Mouse (Mus musculus) fibroblast of lung, adult 2 months (primary cell): ENCODE measurements around the gene P3h2.

ENCODE experiments used
- DNase-seq: peaks from one replicate; pipeline ENCODE4 v3.0.0-alpha.2; 2011; ENCODE audit warnings: low read depth

Gene P3h2

DNA sequence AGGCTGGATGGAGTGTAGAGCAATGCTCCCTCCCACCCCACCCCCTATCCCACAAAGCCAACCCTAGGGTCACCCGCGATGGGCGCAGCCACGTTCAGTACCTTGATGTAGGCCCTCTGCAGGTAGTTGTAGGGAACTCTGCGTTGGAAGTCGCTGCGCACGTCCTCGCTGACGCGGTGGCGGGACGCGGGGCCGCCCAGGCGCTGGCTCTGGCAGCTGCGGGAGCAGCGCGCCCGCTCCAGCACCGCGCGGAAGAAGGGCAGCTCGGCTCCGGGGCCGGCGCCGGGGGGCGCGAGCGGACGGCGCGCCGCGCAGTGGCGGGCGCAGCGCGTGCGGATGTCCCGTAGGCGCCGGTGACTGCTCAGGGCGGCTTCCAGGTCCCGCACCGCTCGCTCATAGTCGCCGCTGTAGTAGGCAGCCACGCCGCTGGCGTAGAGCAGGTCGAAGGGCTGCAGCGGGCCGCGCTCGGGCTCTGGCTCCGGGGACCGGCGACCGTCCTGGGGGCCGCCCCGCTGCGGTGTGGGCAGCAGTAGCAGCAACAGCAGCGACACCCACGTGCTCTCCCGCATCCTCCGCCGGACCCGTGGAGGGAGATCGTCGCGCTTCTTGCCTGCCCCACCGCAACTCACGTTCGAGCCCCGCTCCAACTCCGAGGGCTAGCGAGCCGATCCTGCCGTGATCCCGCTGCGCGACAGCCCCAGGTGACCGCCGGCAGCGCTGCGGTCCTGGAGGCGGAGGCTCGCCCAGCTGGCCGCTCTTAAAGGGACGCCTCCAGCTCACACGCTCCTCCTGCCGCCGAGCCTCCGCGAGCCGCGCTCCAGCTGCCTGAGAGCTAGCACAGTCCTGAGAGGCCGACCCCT lies at the start of gene P3h2:
TSS of gene P3h2 (minus strand) at position 670 of the 860 bp plus-strand sequence.
- no peak for DNase-seq

DNA sequence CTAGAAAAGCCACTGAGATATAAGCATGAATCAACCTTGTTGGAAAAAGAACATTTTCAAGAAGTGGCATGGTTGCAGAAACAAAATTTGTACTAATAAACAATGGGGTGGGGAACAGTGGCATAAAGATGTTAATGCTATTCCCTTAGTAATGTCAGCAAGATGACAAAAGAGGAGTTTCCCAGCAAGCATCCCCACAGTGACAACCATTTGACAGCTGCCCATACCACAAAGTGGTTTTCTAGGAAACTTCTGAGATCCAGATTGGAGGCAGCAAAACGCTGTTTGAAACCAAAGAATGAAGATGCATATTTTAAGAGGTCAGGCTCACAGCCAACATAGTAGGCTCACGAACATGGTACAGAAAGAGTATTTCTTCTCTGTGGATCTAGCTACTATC lies 46.7 kb upstream of the P3h2 start:
- no peak for DNase-seq

DNA sequence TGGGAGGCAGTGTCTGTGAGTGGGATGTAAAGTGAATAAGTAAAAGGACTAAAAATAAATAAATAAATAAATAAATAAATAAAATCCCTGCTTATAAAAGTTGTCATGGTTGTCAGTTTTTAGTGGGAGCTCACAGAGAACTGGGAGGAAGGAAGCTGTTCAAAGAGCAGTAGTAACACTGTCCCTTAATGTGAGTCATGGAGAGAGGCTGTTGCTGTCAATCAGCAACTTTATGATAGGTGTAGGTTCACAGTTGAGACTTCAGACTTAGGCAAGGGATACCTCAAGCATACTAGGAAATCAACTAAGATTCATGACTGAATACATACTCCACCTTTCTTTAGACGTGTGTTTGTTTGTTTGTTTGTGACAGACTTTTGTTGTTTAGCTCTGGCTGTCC lies 45.4 kb upstream of the P3h2 start:
- no peak for DNase-seq

DNA sequence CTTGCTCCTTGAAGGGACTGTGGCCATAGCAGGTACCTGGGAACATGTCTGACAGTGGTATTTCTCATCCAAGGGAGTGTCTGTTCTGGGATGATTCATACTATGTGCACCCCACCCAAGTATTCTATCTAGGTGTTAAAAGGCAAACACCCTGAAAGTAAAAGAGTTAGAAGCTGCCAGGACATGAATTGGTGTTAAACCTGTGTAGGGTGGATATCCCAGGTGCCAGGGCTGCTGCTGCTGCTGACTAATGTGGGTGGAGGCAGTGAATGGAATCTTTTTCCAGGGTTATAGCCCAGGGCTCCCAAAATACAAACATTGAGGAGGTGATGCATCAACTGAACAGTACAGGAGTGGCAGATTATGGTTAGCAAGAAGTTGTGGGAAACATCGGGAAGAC lies 41.3 kb upstream of the P3h2 start:
- DNase-seq: no peak

DNA sequence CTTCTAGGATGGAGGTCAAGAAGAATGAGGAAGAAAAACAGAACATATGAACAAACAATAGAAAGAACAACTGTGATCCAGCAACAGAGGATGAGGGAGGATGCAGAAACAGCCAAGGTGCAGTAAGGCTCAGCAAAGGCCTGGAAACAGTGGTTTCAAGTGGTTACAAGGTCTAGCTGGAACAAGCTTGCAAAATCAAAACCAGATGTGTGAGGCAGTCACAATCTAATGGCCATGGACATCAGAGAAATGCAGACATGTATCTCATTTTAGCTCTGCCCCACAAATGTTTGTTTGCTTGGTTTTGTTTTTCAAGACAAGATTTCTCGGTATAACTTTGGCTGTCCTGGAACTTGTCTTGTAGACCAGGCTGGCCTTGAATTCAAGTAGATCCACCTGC lies 25.5 kb upstream of the P3h2 start:
- DNase-seq: no peak

DNA sequence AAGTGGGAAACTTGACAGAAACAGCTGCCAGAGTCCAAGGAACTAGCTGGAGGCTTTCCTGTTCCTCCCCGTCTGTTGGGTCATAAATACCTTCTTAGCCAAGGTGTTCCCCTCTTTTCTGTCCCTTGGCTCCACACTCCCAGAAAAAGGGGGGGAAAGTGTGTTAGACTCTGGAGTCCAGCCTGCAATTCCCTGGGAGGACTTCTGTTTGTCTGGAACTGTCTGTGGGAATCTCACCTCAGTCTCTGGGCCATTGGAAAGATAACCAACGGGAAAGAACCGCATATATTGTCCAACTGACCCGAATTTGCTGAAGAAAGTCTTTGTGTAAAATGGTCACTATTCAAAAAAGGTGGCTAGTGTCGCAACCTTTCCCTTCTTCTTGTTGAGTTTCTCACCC lies 1.0 kb upstream of the P3h2 start:
- no peak for DNase-seq

DNA sequence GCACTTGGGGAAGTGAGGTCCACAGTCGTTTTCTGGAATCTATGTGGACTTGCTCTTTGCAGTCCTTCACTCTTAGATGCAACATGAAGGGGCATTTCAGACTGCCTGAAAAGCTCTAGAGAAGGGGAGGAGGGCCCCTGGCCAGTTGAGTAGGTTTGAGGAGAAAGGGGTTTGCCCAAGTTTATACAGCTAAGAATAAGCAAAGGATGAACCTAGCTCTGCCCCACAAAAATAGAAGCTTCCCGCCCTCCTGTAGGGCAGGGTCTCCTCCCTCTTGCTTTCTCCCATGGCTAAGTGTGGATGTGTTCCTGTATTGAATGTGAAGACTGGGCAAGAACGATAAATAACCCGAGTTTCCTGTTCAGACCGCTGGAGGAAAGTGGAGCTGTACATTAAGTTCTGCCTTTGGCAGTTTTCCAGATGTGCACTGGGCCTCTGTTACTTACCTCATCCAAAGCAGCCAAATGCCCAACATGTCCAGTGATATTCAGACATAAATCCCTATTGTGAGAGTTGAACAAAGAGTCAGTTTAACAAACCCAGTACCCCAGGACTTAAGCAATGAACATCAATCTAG lies 545 bp upstream of the P3h2 start:
- no peak for DNase-seq

DNA sequence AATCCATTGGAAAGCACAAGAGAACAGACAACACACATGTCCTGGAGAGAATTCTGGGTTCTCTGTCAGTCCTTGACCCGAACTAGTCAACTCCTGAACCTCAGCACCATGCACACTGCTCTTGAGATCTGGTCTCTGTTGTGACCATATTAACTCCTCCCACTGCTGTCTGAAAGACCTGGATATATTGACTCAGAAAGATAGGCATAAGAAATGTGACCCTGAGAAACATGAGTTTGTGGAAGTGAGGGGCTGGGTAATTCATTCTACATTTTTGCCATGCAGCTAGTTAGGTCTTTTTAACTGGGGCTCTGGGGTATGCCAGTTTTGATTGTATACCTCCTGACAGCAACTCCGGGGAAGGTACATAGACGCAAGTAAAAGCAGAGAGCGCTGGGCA lies 1.3 kb downstream of the P3h2 start:
- no peak for DNase-seq

DNA sequence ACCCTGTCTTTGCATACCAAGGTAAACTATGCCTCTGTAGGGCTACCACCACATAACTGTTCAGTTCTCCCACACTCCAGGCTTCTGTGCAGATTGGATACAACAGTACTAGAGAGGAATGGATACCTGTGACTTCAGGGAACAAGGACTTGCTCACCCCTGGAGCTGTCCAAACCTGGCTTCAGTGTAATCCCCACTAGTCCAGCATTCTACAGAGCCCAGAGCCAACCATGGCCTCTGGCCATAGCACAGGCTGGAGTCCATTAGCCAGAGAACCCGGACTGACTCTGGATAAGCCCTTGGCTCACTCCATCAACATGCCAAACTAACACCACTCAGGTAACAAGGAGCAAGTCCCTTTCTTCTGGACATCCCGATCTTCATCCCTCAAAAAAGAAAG lies 2.7 kb downstream of the P3h2 start:
- no peak for DNase-seq

DNA sequence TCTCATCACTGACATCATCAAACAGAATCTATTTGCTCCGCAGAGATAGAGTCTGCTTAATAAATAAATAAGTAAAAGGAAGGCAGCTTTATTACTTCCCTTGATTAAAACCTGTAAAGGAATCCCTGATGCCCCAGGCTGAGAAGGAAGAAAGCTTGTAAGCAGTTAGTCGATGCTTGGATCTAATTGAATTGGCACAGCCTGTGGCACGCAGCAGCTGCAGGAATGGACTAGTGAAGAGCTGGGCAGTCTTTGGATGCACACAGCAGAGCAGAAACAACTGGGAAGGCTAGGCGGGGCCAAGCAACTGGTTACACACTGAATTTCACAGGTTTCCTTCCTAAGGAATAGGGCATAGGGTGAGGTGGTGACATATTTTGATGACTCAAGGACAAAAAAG lies 5.4 kb downstream of the P3h2 start:
- DNase-seq: no peak

DNA sequence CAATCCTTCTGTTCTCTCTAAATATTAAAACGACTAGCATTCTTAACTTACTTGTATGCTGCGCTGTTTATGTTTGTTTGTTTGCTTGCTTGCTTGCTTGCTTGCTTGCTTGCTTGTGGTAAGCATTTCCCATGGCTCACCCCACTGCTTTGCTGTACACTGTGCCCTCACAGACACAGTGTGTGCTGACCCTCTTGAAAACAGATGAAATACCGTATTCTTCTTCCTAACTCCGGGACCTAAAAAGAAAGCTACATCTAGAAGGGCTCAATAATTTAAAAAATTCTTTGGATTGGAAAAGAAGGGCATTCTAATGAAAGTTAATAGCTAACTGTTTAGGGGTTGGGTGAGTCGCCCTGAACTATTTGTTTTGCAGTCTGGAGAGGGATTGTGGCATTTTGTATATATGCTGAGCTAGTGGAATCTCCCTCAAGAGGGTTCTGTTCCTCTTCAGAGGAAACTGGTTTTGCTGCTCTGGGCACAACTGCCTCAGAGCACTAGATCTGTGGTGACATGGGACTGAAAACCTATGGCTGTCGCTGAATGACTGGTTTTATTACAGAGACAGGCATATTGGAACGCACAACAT lies 9.8 kb downstream of the P3h2 start:
- no peak for DNase-seq

DNA sequence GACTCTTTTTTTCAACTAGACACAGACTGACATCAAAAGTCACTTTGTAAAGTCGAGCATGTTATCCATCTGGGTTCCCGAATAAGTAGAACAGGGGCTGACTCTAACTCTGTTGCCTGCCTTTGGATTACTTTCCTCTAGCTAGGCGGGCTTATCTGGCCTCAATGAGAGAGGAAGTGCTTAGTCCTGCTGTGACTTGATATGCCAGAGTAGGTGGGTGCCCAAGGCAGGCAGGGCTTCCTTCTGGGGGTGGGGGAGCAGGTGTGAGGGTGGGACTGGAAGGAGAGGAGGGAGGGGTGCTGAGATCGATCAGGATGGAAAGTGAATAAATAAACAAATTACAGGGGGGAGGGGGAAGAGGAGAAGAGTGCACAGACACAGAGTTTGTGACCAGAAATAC lies 11.7 kb downstream of the P3h2 start:
- DNase-seq: no peak

DNA sequence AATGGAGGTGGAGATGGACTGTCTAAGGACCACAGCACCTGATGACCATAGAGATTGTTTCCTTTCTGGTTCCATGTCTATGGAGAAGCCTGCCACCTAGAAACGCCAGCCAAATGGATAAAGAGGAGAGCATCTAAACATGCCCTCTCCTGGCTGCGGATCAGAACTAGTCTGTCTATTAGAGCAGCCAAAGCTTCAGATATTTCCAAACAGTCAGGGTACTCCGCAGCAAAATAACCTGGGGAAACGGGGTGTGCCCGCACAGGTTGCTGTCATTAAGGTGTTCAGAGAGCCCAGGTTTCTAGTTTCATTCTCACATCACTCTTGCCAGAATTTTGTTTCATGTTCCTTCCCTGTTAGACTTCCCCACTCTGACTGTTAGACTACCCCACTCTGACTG lies 16.6 kb downstream of the P3h2 start:
- DNase-seq: no peak

DNA sequence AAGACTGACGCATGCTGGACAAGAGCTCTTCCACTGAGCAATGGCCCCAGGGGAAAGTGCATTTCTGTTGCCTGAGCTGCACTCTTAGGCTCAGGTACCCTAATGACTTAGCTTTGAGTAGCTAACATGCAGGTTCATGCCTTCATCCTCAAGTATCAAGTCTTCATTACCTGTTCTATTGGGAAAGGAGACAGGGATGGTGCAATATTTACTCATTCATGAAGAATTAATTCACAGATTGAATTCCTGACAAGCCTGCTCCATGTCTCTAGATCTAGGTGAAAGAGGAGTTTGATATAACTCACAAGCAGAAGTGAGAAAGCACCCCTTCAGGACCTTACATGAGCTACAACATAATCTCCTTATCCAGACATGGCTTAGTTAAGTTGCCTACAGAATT lies 17.3 kb downstream of the P3h2 start:
- no peak for DNase-seq

DNA sequence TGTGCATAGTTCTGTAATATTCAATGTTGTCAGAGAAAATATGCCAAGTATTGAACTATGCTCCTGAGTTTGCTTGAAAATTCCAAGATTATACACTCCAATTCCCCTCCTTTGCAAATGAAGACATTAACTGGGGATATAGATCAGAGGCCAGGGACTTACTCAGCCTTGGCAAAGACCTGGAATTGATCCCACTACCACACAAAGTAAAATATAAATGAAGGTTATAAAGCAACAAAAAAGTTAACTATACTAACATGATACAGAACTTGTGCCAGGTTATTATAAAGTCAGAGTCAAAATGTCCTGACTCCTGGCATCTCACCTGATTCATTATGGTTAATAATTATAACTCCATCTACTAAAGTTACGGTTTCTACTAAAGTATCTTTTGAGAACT lies 18.6 kb downstream of the P3h2 start:
- DNase-seq: no peak

DNA sequence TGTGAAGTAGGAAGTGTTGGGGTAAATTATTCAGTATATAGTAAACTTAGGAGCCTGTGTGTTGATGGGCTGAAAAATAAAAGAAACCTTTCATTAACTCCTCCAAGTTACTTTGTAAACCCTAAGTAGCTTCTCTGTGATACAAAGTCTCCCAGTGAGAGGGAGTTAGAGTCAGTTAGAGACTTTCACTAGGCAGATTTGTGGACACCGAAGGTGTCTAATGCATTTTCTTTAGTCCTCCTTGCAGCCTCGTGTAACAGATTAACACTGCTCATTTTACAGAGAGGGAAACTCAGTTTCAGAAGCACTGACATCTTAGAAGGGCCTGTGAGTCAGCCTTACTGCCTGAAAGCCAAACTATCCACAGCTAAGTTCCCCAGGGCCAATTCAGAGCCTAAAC lies 20.4 kb downstream of the P3h2 start:
- no peak for DNase-seq

DNA sequence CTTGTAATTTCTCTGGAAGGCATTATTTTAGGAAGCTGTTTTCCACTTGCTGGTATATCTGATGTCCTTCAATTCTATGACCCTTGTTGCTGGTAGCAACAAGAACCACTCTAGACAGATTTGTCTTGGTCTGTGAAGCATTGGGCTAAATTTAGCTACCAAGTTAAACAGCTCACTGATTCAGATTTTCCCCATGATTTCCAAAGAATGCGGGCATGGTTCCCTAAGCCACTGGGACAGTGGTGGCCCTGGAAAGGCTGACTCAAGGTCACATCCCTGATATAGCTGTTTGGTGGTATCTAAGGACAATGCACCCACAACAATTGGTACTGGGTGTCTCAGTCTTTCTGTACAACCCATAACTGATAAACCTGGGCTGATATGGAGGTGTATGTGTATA lies 22.8 kb downstream of the P3h2 start:
- DNase-seq: no peak

DNA sequence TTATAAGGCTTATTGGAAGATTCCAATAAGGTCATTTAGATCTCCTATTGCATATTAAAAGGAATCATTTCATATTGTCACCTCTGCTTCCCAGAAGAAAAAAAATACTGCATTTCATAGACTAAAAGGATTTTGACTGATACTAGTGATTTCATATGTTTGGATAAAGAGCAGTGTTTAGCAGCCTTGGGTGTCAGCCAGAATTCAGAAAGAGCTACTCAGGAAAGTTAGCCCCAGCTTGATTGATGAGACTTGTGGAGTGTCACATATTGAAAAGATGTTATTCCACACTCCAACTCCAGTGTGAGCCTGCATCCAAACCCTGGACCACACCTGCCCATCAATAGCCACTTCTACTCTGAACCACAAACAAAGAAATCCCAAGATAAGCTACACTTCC lies 23.2 kb downstream of the P3h2 start:
- DNase-seq: no peak

DNA sequence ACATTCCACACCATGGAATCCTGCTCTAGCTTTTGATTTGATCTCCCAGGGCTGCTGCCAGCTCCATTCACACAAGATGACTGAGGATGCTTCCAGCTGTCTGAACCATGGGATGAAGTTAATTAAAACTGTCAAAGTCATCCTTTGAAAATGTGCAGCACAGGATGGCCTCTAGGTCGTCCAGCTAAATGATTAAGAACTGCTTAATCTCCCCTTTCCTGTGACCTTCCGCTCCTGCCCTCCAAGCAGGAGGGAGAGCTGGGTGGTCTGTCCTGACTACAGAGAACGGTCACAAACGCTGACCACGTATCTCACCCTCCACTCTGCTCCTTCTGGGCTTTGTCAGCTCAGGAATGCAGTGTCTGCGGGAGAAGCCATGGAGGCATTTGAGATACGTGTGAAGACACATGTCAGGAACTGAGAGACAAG lies 26.6 kb downstream of the P3h2 start:
- DNase-seq: no peak

DNA sequence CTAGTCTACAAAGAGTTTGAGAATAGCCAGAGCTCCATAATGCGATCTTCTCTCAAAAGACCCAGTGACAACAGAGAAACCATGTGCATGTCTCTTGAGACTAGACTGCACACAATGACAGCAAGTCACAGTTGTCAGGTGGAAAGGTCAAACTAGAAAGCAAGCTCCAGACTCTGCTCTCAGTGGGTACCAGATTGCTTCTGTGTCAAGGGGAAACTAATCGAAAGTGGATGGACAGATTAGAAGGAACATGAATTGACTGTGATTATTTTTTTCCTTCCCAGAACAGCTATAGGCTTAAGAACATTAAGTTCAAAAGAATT lies 27.5 kb downstream of the P3h2 start:
- no peak for DNase-seq

DNA sequence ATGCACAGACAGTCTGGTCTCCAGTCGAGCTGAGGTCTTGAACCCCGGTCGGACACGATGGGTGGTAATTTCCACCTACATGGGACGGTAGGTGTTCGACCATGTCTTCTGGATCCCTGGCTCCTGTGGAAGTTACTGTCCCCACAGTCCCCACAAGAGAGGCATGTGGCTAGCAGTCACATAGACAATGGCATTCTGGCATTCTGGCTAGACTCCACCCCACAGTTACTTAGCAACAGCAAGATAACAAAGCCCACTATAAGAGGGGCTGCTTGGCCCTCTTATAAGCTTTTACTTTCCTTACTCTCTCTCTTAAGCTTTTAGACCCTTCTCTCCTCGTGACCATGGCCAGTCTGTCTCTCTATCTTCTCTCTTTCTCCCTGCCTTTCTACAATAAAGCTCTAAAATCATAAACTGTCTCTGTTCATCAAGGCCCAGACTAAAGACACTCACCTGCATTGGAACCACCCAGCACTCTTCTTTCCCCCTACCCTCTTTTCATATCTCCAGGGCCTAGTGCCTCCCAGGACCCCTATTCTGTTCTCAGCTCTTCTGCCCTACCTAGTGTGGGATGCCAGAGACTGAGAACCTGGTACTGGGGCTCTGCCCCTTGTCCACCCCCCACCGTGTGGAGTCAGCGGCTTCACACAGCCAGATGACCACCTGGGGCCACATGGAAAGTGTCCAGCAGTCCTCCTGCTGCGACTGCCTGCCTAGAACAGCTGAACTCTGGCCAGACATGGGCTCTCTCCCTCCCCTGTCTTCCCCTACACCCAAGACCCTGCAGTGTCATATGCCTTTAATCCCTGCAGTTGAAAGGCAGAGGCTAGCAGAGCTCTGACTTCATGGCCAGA lies 28.1 kb downstream of the P3h2 start:
- no peak for DNase-seq

DNA sequence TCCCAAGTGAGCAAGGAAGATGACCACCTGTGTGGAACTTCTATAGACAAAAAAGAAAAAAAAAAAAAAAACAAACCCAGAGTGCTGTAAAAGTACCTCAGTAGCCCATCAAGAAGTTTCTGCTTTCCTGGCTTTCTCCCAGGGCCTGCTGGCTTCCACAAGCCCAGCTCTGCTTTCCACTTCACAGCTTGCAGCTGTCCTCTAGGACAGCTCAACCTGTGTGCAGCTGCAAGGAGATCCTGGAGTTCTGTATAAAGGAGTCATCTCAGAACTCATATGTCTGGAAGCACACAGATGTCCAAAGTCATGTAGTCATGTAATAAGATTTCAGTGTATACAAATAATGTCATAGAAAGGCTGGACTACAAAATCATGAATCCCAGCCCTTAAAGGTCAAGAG lies 30.5 kb downstream of the P3h2 start:
- DNase-seq: no peak

DNA sequence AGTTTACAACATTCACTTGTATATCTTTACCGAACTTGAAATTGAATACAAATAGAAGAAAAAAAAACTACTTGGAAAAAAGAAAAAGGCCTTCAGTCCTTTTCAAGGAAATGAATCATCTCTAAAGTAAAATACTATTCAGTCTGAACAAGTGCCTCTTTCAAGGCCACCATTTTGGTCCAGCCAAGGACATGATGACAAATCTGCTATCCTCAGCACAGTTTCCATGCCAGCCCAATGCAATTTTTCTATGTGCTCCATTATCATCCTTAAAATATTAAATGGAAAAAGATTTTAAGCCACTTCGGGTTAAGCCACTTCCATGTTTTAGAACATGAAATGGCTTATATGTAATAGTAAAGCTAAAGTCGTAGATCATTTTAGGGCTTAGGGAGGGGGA lies 35.2 kb downstream of the P3h2 start:
- no peak for DNase-seq
